Mouse (Mus musculus): ENCODE data around the gene Basp1.

DNA sequence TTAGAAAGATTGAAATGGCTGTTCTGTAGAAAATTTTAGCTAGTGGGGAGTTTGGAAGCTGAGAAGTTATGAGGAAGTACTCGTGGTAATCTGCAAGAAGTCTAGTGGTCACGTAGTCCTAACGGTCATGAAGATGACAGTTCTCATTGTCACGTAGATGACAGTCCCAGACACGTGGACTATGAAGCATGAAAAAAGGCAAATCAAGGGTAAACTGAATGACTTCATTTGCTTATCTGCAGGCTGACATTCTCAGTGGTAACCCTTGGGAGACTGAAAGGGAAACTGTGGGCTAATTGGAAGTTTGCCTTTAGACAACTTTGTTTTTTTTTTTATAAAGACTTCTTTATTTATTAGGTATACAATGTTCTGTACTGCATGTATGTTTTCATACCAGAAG, 58.2 kb downstream of the Basp1 start:
- TF ChIP-seq POLR2A (IDR thresholded peaks at IDR 0.05; ENCODE audit: borderline replicate concordance, extremely low read depth, insufficient read depth, insufficient read length, poor library complexity, severe bottlenecking) (no peak), CTCF (IDR thresholded peaks at IDR 0.05; ENCODE audit: borderline replicate concordance, extremely low read depth, insufficient read depth, insufficient read length) (no peak)

All from brain, embryonic 14.5 days (tissue).